Mouse (Mus musculus): ENCODE results near the gene Tmem150a.

Tmem150a gene

DNA sequence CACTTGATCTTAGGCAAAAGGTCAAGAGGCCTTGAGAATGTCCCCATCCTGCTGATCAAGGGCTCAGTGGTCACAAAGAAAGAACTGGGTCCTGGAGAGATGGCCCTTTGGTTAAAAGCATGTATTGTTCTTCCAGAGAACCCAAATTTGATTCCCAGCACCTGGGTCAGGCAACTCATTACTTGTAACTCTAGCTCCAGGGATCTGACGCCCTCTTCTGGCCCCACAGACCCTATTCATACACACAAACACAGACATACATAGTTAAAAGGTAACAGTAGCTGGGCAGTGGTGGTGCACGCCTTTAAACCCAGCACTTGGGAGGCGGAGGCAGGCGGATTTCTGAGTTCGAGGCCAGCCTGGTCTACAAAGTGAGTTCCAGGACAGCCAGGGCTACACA, 37.1 kb downstream of the Tmem150a start:
- in situ Hi-C loops (cut with MboI, MseI), result loop anchor here in 1 of 2 experiments (5.0 kb wide), 1 partner anchor 35 kb away; the partner anchor contains the start of gene Tmem150a

DNA sequence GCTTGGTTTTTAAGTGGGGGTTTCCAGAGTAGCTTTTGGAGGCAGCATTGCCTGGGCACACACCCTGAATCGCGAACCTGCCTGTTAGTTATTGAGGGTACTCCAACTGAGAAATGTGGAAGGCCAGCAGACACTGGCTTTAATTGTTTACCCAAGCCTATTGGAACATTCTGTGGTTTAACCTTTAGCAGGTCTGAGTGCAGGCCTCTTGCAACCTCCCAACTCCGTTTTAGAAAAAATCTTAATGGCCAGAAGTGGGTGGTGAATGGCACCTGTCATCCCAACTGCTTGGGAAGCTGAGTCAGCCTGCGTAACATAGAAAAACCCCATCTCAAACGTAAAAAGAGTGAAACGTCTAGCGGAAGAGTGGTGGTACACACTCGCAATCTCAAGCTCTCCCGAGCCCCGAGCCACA, 41.6 kb downstream of the Tmem150a start:
- in situ Hi-C loops (cut with MboI, MseI), result no loop called here

GRCm38 (mm10) chr6:72399967-72400366, 44.7 kb downstream of the Tmem150a start:
- in situ Hi-C loops (cut with MboI, MseI), result no loop called here

DNA sequence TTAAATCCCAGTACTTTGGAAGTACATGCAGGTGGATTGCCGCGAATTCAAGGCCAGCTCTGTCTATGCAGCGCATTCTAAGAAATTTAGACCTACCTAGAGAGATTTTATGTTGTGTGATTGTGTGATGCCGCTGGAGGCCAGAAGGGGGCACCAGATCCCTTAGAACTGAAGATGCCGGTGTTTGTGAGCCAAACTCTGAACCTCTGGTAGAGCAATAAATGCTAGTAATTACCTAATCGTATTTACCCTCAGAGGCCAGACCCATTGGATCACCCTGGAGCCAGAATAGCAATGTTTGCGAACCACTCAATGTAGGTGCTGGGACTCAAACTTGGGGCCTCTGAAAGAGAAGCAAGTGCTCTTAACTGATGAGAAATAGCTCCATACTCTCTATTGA, 46.6 kb downstream of the Tmem150a start:
- in situ Hi-C loops (cut with MboI, MseI), result no loop called here

- in situ Hi-C loops (cut with MboI, MseI), result no loop called here
These were observed 50.1 kb downstream of the Tmem150a start for GRCm38 (mm10) chr6:72405356-72405755.

DNA sequence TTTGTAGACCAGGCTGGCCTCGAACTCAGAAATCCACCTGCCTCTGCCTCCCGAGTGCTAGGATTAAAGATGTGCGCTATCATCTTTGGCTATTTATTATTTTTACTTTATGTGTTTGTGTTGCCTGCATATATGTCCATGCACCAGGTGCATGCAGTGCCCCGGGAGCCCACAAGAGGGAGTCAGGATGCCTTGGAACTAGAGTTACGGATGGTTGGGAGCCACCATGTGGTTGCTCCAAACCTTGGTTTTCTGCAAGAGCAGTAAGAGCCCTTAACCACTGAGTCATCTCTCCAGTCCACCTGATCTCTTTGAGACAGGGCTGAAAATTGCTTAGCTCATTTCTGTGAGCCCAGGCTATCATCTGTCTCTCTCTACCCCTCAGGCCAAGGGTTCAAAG, 51.9 kb downstream of the Tmem150a start:
- in situ Hi-C loops (cut with MboI, MseI), result no loop called here
